In genomic region chr12:108452151-108452874, GRCm38 (mm10) we compare ENCODE assay signal across 16 mouse cellular contexts.
A peak's percentile ranks its signal among the peaks of the same experiment; 100 is the strongest.
DNase-seq lines count a peak whose midpoint lies in the region; ATAC-seq and TF ChIP-seq lines count a peak whose summit lies in the region.
"Had no signal": no experiment of that assay in that cellular context is flagged by ENCODE, and none has a peak within 500 bp of the region (broad histone marks: within the 10 kb centered on the region; RNA-seq: fewer than 3 reads in every experiment).

No protein-coding gene starts in this region.

- no peak for ATAC-seq in embryonic facial prominence, embryonic 12.5 days (ENCODE audit: insufficient number of reproducible peaks, insufficient read depth, low FRiP score, low TSS enrichment)
- peak; percentile 74; the same call in 1 of the 2 replicates for ATAC-seq in kidney, postnatal 0 days (replicated peaks; ENCODE audit: low FRiP score, low read depth)
- peak; percentile 21 for ATAC-seq in CD4-positive, CD25-positive, alpha-beta regulatory T cell, adult 4 months
- ATAC-seq in stomach, embryonic 14.5 days (ENCODE audit: insufficient number of reproducible peaks, insufficient read depth, low FRiP score, low read depth) = peak; percentile 62; the same call in 1 of the 2 replicates

- H3K4me2 ChIP-seq in embryonic facial prominence, embryonic 12.5 days (replicated peaks) = no peak overlapping the region
- no peak overlapping the region for H3K4me2 ChIP-seq in kidney, postnatal 0 days (ENCODE audit: low read length)
- no peak overlapping the region for H3K4me2 ChIP-seq in stomach, embryonic 14.5 days (replicated peaks; ENCODE audit: low read depth, low read length)
- H3K4me2 ChIP-seq: liver, embryonic 11.5 days; neural tube, embryonic 12.5 days had no signal

- TF ChIP-seq CTCF in kidney, postnatal 0 days (IDR thresholded peaks at IDR 0.05; ENCODE audit: low read depth) = no peak

- H3K27ac ChIP-seq in embryonic facial prominence, embryonic 12.5 days = no peak overlapping the region
- no peak overlapping the region for H3K27ac ChIP-seq in embryonic facial prominence, embryonic 10.5 days (replicated peaks)
- no peak overlapping the region for H3K27ac ChIP-seq in kidney, postnatal 0 days
- H3K27ac ChIP-seq in stomach, embryonic 14.5 days (ENCODE audit: low read length) = no peak overlapping the region
- H3K27ac ChIP-seq: neural tube, embryonic 12.5 days had no signal

- no peaks in the 10 kb centered on the region for H3K27me3 ChIP-seq in embryonic facial prominence, embryonic 12.5 days
- no peaks in the 10 kb centered on the region for H3K27me3 ChIP-seq in embryonic facial prominence, embryonic 10.5 days (replicated peaks; ENCODE audit: low read depth, poor library complexity, severe bottlenecking)
- no peaks in the 10 kb centered on the region for H3K27me3 ChIP-seq in kidney, postnatal 0 days (ENCODE audit: insufficient read depth, low read length)
- H3K27me3 ChIP-seq in stomach, embryonic 14.5 days (ENCODE audit: control insufficient read depth, insufficient read depth, low read length) = no peaks in the 10 kb centered on the region
- H3K27me3 ChIP-seq: neural tube, embryonic 12.5 days had no signal

- 0 out of 2 replicates have a peak overlapping the region, but pooled peaks have one; percentile 1 for H3K9ac ChIP-seq in embryonic facial prominence, embryonic 12.5 days
- no peak overlapping the region for H3K9ac ChIP-seq in kidney, postnatal 0 days (ENCODE audit: low read depth, low read length)
- H3K9ac ChIP-seq in stomach, embryonic 14.5 days (replicated peaks; ENCODE audit: low read depth, low read length) = no peak overlapping the region
- H3K9ac ChIP-seq: neural tube, embryonic 12.5 days had no signal

- WGBS in embryonic facial prominence, embryonic 12.5 days = 60% methylated on average over 16 of the region's 16 CpGs
- 71% methylated on average over 16 of the region's 16 CpGs for WGBS in embryonic facial prominence, embryonic 10.5 days
- 39% methylated on average over 16 of the region's 16 CpGs for WGBS in kidney, postnatal 0 days
- WGBS in stomach, embryonic 14.5 days = 45% methylated on average over 16 of the region's 16 CpGs

- peaks cover 17% of the 10 kb centered on the region for H3K4me1 ChIP-seq in embryonic facial prominence, embryonic 12.5 days
- peaks cover 13% of the 10 kb centered on the region for H3K4me1 ChIP-seq in embryonic facial prominence, embryonic 10.5 days
- peaks cover 12% of the 10 kb centered on the region; the same call in 1 of the 2 replicates for H3K4me1 ChIP-seq in kidney, postnatal 0 days (replicated peaks; ENCODE audit: insufficient read depth, low read length)
- H3K4me1 ChIP-seq in stomach, embryonic 14.5 days (ENCODE audit: control insufficient read depth, insufficient read depth, low read length) = 0 out of 2 replicates have a peak, but pooled peaks cover 3% of the 10 kb centered on the region

- no peak overlapping the region for H3K4me3 ChIP-seq in embryonic facial prominence, embryonic 12.5 days
- H3K4me3 ChIP-seq in embryonic facial prominence, embryonic 10.5 days = no peak overlapping the region
- no peak overlapping the region for H3K4me3 ChIP-seq in kidney, postnatal 0 days (replicated peaks; ENCODE audit: low read depth, low read length)
- no peak overlapping the region for H3K4me3 ChIP-seq in stomach, embryonic 14.5 days (ENCODE audit: low read depth, low read length)
- H3K4me3 ChIP-seq: neural tube, embryonic 12.5 days had no signal

- no peaks in the 10 kb centered on the region for H3K36me3 ChIP-seq in embryonic facial prominence, embryonic 12.5 days
- peaks cover 2% of the 10 kb centered on the region; the same call in 1 of the 2 replicates for H3K36me3 ChIP-seq in embryonic facial prominence, embryonic 10.5 days (replicated peaks)
- no peaks in the 10 kb centered on the region for H3K36me3 ChIP-seq in kidney, postnatal 0 days (ENCODE audit: insufficient read depth, low read length)
- no peaks in the 10 kb centered on the region for H3K36me3 ChIP-seq in stomach, embryonic 14.5 days (ENCODE audit: control insufficient read depth, insufficient read depth, low read length)
- H3K36me3 ChIP-seq: neural tube, embryonic 12.5 days had no signal

- no peak for DNase-seq in embryonic facial prominence, embryonic 10.5 days (ENCODE audit: low spot score)
- DNase-seq in kidney, postnatal 0 days (ENCODE audit: low spot score) = no peak
- no peak for DNase-seq in kidney, adult 8-10 months
- no peak for DNase-seq in spleen, postnatal 10 days (ENCODE audit: low spot score in 2 of 2)
- DNase-seq in right cerebral cortex, adult 18-20 months = no peak
- DNase-seq: adrenal gland, adult 8-10 months; cerebellum, adult 9-10 months; embryo, embryonic 11 days; heart, postnatal 14 days; kidney, adult 18-20 months; layer of hippocampus, adult 9-11 months had no signal

- H3K9me3 ChIP-seq in embryonic facial prominence, embryonic 12.5 days = no peaks in the 10 kb centered on the region
- no peaks in the 10 kb centered on the region for H3K9me3 ChIP-seq in embryonic facial prominence, embryonic 10.5 days
- H3K9me3 ChIP-seq in kidney, postnatal 0 days (replicated peaks; ENCODE audit: low read length) = no peaks in the 10 kb centered on the region
- H3K9me3 ChIP-seq in stomach, embryonic 14.5 days (ENCODE audit: control insufficient read depth, low read depth, low read length) = no peaks in the 10 kb centered on the region
- H3K9me3 ChIP-seq: neural tube, embryonic 12.5 days had no signal
